Mouse (Mus musculus): ENCODE data around the gene Gm14226. TPM values are rescaled to one million over a fixed set of nuclear protein-coding genes. Genes with fewer than 3 reads are reported as not detected.
A peak's percentile ranks its signal among the peaks of the same experiment; 100 is the strongest.
"Not testable (repeated sequence)": the region's sequence is repeated elsewhere in the genome, so short reads cannot be mapped to it uniquely, and the experiment has no call there.

Gm14226 gene
- polyA plus RNA-seq (2015; fragmentation: Nextera tagmentation; extraction: Ambion mirVana) = 0.08 TPM in 2 replicates

- under 1% methylated on average over 24 of the region's 26 CpGs for WGBS
- Histone ChIP-seq H3K4me3 (peak within 1 kb of the TSS; percentile 44), H3K4me1 (peaks cover 11% of the 10 kb centered on the region), H3K9ac (peak within 1 kb of the TSS; percentile 41), H3K27ac (peak within 1 kb of the TSS; percentile 78), H3K4me2 (peak within 1 kb of the TSS; percentile 86)
- not testable (repeated sequence) for H3K27me3 ChIP-seq (replicated peaks); ATAC-seq (replicated peaks); H3K36me3 ChIP-seq (replicated peaks); H3K9me3 ChIP-seq
Observed at GRCm38 (mm10) chr2:155018251-155018755, at the start of gene Gm14226. Gene Gm14226, plus strand, starts transcription at chr2:155018266.

- WGBS = 80% methylated on average over 14 of the region's 14 CpGs
- H3K4me3 ChIP-seq; H3K27ac ChIP-seq; H3K4me2 ChIP-seq; H3K27me3 ChIP-seq (replicated peaks); H3K9me3 ChIP-seq; ATAC-seq (replicated peaks); H3K9ac ChIP-seq; H3K4me1 ChIP-seq; H3K36me3 ChIP-seq (replicated peaks): not testable (repeated sequence)
Observed at GRCm38 (mm10) chr2:154969740-154970397, 48.2 kb upstream of the Gm14226 start.

- H3K27ac ChIP-seq = no peak overlapping the region
- H3K36me3 ChIP-seq (replicated peaks) = no peaks in the 10 kb centered on the region
- H3K27me3 ChIP-seq (replicated peaks) = no peaks in the 10 kb centered on the region
- no peak overlapping the region for H3K4me3 ChIP-seq
- ATAC-seq (replicated peaks) = no peak
- H3K9me3 ChIP-seq = no peaks in the 10 kb centered on the region
- H3K4me1 ChIP-seq = no peaks in the 10 kb centered on the region
- WGBS = 68% methylated on average over 18 of the region's 18 CpGs
- no peak overlapping the region for H3K9ac ChIP-seq
- no peak overlapping the region for H3K4me2 ChIP-seq
Observed at GRCm38 (mm10) chr2:154971919-154972692, 46.0 kb upstream of the Gm14226 start.

GRCm38 (mm10) chr2:154972981-154973380 is 45.1 kb upstream of the Gm14226 start:
- Histone ChIP-seq H3K4me2 (no peak overlapping the region), H3K36me3 (replicated peaks) (no peaks in the 10 kb centered on the region), H3K4me3 (no peak overlapping the region), H3K27ac (no peak overlapping the region), H3K27me3 (replicated peaks) (no peaks in the 10 kb centered on the region), H3K4me1 (no peaks in the 10 kb centered on the region), H3K9ac (no peak overlapping the region), H3K9me3 (no peaks in the 10 kb centered on the region)
- ATAC-seq (replicated peaks) = no peak
- WGBS = 76% methylated on average over 5 of the region's 5 CpGs

- H3K27ac ChIP-seq = no peak overlapping the region
- H3K4me1 ChIP-seq = no peaks in the 10 kb centered on the region
- H3K27me3 ChIP-seq (replicated peaks) = no peaks in the 10 kb centered on the region
- H3K9me3 ChIP-seq = no peaks in the 10 kb centered on the region
- no peak for ATAC-seq (replicated peaks)
- 73% methylated on average over 1 of the region's 1 CpGs for WGBS
- no peaks in the 10 kb centered on the region for H3K36me3 ChIP-seq (replicated peaks)
- H3K4me2 ChIP-seq = no peak overlapping the region
- no peak overlapping the region for H3K9ac ChIP-seq
- no peak overlapping the region for H3K4me3 ChIP-seq
Observed at GRCm38 (mm10) chr2:154986609-154987008, 31.5 kb upstream of the Gm14226 start.

- H3K9ac ChIP-seq = no peak overlapping the region
- H3K4me1 ChIP-seq = no peaks in the 10 kb centered on the region
- H3K4me3 ChIP-seq = no peak overlapping the region
- H3K9me3 ChIP-seq = no peaks in the 10 kb centered on the region
- no peak overlapping the region for H3K4me2 ChIP-seq
- H3K27me3 ChIP-seq (replicated peaks) = no peaks in the 10 kb centered on the region
- ATAC-seq (replicated peaks) = no peak
- H3K36me3 ChIP-seq (replicated peaks) = no peaks in the 10 kb centered on the region
- H3K27ac ChIP-seq = no peak overlapping the region
- WGBS = 85% methylated on average over 8 of the region's 8 CpGs
Observed at GRCm38 (mm10) chr2:154991411-154991810, 26.7 kb upstream of the Gm14226 start.

- Histone ChIP-seq H3K4me1 (no peaks in the 10 kb centered on the region), H3K4me2 (no peak overlapping the region), H3K9me3 (no peaks in the 10 kb centered on the region), H3K27ac (no peak overlapping the region), H3K4me3 (no peak overlapping the region), H3K27me3 (replicated peaks) (no peaks in the 10 kb centered on the region), H3K36me3 (replicated peaks) (no peaks in the 10 kb centered on the region), H3K9ac (no peak overlapping the region)
- WGBS = 87% methylated on average over 5 of the region's 5 CpGs
- no peak for ATAC-seq (replicated peaks)
Observed at GRCm38 (mm10) chr2:154992083-154992482, 26.0 kb upstream of the Gm14226 start.

GRCm38 (mm10) chr2:155005491-155005890 is 12.6 kb upstream of the Gm14226 start:
- no peak for ATAC-seq (replicated peaks)
- Histone ChIP-seq H3K36me3 (replicated peaks) (no peaks in the 10 kb centered on the region), H3K4me1 (no peaks in the 10 kb centered on the region), H3K4me3 (no peak overlapping the region), H3K4me2 (no peak overlapping the region), H3K27me3 (replicated peaks) (no peaks in the 10 kb centered on the region), H3K9me3 (no peaks in the 10 kb centered on the region), H3K27ac (no peak overlapping the region), H3K9ac (no peak overlapping the region)
- 93% methylated on average over 11 of the region's 11 CpGs for WGBS

- no peak overlapping the region for H3K27ac ChIP-seq
- H3K36me3 ChIP-seq (replicated peaks) = no peaks in the 10 kb centered on the region
- ATAC-seq (replicated peaks) = no peak
- no peaks in the 10 kb centered on the region for H3K4me1 ChIP-seq
- H3K9me3 ChIP-seq = no peaks in the 10 kb centered on the region
- H3K27me3 ChIP-seq (replicated peaks) = no peaks in the 10 kb centered on the region
- WGBS = 56% methylated on average over 3 of the region's 3 CpGs
- H3K4me3 ChIP-seq = no peak overlapping the region
- no peak overlapping the region for H3K4me2 ChIP-seq
- no peak overlapping the region for H3K9ac ChIP-seq
Observed at GRCm38 (mm10) chr2:155011086-155011656, 6.9 kb upstream of the Gm14226 start.

- Histone ChIP-seq H3K36me3 (replicated peaks) (no peaks in the 10 kb centered on the region), H3K27ac (no peak overlapping the region), H3K4me2 (no peak overlapping the region), H3K4me3 (no peak overlapping the region), H3K9ac (no peak overlapping the region), H3K4me1 (no peaks in the 10 kb centered on the region), H3K27me3 (replicated peaks) (no peaks in the 10 kb centered on the region), H3K9me3 (no peaks in the 10 kb centered on the region)
- no peak for ATAC-seq (replicated peaks)
- WGBS = 73% methylated on average over 6 of the region's 6 CpGs
Observed at GRCm38 (mm10) chr2:155012991-155013390, 5.1 kb upstream of the Gm14226 start.

GRCm38 (mm10) chr2:155016751-155017150 is 1.3 kb upstream of the Gm14226 start:
- H3K27me3 ChIP-seq (replicated peaks); ATAC-seq (replicated peaks); H3K36me3 ChIP-seq (replicated peaks); H3K9me3 ChIP-seq; H3K9ac ChIP-seq; H3K4me3 ChIP-seq; H3K27ac ChIP-seq; H3K4me2 ChIP-seq: not testable (repeated sequence)
- peaks cover 11% of the 10 kb centered on the region for H3K4me1 ChIP-seq
- 11% methylated on average over 7 of the region's 9 CpGs for WGBS

- ATAC-seq (replicated peaks) = peak; percentile 95
- Histone ChIP-seq H3K27ac (peak overlapping the region; percentile 78), H3K4me3 (peak overlapping the region; percentile 44), H3K27me3 (replicated peaks) (no peaks in the 10 kb centered on the region), H3K36me3 (replicated peaks) (no peaks in the 10 kb centered on the region), H3K4me2 (peak overlapping the region; percentile 86), H3K4me1 (peaks cover 11% of the 10 kb centered on the region), H3K9me3 (no peaks in the 10 kb centered on the region), H3K9ac (peak overlapping the region; percentile 41)
- WGBS = under 1% methylated on average over 38 of the region's 38 CpGs
Observed at GRCm38 (mm10) chr2:155018762-155019641, 936 bp downstream of the Gm14226 start.

All from midbrain, embryonic 15.5 days (tissue).